Mouse (Mus musculus): ENCODE results near the gene Ifngr2. TPM values are rescaled to one million over a fixed set of nuclear protein-coding genes. Genes with fewer than 3 reads are reported as not detected.
"Not testable (repeated sequence)": the region's sequence is repeated elsewhere in the genome, so short reads cannot be mapped to it uniquely, and the experiment has no call there.

Ifngr2 gene
- polyA plus RNA-seq, 1 experiment from 2014 or later = 106 TPM

DNA sequence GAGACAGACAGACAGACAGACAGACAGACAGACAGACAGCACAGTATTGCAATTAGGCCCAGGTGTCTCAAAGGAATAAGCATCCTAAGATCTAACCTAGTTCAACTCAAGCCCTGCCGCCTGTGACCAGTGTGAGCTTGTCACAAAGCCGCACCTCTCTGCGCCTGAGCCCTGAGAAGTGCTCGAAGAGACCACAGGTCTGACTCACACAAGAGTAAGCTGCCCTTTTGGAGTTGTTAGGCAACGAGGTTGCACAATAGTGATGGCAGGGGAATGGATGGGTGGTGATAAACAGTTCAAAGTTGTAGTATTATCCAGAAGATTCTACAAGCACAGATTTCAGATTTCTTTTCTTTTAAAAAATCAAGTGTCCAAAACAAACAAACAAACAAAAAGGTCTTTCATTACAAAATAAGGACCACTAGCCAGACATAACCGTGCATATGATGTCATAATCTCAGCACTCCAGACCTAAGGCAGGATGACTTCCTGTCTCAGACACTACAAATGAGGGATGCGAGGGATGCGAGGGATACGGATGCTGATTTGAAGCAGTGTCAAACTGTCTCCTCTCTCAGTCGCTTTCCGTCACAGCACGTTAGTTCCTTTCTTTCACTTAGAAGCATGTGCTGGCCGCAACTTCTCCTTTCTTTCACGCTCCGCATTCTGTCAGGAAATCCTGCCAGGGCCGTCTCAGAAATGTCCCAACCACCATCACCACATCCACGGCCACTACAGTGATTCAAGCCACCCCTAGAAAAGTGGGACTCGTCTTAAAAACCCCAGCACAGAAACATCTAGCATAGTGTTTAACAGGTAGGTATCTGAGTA lies 24.2 kb upstream of the Ifngr2 start:
- H3K27me3 ChIP-seq (ENCODE audit: control insufficient read depth, insufficient read depth, low read length) = no peaks in the 10 kb centered on the region
- no peak for ATAC-seq (ENCODE audit: low FRiP score)
- WGBS = 60% methylated on average over 18 of the region's 18 CpGs
- H3K4me2 ChIP-seq (replicated peaks) = no peak overlapping the region
- H3K9ac ChIP-seq = no peak overlapping the region
- no peak overlapping the region for H3K27ac ChIP-seq
- DNase-seq (ENCODE audit: low spot score) = no peak
- no peak overlapping the region for H3K4me3 ChIP-seq (replicated peaks; ENCODE audit: low read length)
- no peaks in the 10 kb centered on the region for H3K4me1 ChIP-seq (replicated peaks; ENCODE audit: control insufficient read depth, insufficient read depth, low read length)
- no peaks in the 10 kb centered on the region for H3K9me3 ChIP-seq (ENCODE audit: control insufficient read depth, low read length)
- H3K36me3 ChIP-seq (replicated peaks; ENCODE audit: control insufficient read depth, insufficient read depth) = no peaks in the 10 kb centered on the region

DNA sequence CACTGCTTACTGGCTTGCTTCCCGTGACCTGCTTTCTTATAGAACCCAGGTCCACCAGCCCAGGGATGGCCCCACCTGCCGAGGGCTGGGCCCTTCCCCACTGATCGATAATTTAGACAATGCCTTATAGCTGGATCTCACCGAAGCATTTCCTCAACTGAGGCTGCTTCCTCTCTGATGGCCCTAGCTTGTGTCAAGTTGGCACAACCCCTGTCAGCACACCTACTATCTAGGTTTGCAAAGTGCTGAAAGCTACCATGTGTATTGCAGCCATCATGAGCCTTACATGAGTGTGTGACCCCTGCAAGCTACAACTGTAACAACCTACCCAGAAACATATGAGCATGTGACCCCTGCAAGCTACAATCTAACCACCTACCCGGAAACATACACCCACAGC lies 22.7 kb upstream of the Ifngr2 start:
- Histone ChIP-seq H3K4me1 (replicated peaks; ENCODE audit: control insufficient read depth, insufficient read depth, low read length) (no peaks in the 10 kb centered on the region), H3K27me3 (ENCODE audit: control insufficient read depth, insufficient read depth, low read length) (no peaks in the 10 kb centered on the region), H3K4me2 (replicated peaks) (no peak overlapping the region), H3K9me3 (ENCODE audit: control insufficient read depth, low read length) (no peaks in the 10 kb centered on the region), H3K9ac (no peak overlapping the region), H3K4me3 (replicated peaks; ENCODE audit: low read length) (no peak overlapping the region), H3K27ac (no peak overlapping the region), H3K36me3 (replicated peaks; ENCODE audit: control insufficient read depth, insufficient read depth) (no peaks in the 10 kb centered on the region)
- ATAC-seq (ENCODE audit: low FRiP score) (no peak), DNase-seq (ENCODE audit: low spot score) (no peak)
- 94% methylated on average over 5 of the region's 5 CpGs for whole genome bisulfite sequencing

DNA sequence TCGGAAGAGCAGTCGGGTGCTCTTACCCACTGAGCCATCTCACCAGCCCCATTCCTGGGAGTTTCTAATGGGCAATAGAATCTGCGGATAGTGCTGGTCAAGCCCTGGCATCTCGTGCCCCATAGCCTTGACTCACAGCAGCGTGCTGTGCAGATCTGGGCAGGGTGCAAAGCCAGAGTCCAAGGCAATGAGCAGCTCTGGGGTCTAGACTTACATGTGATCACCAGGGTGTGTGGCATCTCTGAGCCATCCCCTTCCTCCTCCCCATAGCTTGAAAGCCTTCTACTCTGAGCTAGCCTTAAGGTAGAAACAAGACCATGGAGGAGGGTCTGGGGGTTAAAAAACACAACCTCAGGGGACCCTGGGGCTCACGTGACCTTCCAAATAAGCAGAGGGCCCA lies 20.6 kb upstream of the Ifngr2 start:
- H3K9me3 ChIP-seq (ENCODE audit: control insufficient read depth, low read length) = no peaks in the 10 kb centered on the region
- H3K4me1 ChIP-seq (replicated peaks; ENCODE audit: control insufficient read depth, insufficient read depth, low read length) = no peaks in the 10 kb centered on the region
- H3K4me2 ChIP-seq (replicated peaks) = no peak overlapping the region
- H3K36me3 ChIP-seq (replicated peaks; ENCODE audit: control insufficient read depth, insufficient read depth) = no peaks in the 10 kb centered on the region
- ATAC-seq (ENCODE audit: low FRiP score) = no peak
- 96% methylated on average over 6 of the region's 6 CpGs for WGBS
- no peak for DNase-seq (ENCODE audit: low spot score)
- no peaks in the 10 kb centered on the region for H3K27me3 ChIP-seq (ENCODE audit: control insufficient read depth, insufficient read depth, low read length)
- no peak overlapping the region for H3K4me3 ChIP-seq (replicated peaks; ENCODE audit: low read length)
- no peak overlapping the region for H3K9ac ChIP-seq
- H3K27ac ChIP-seq = no peak overlapping the region

DNA sequence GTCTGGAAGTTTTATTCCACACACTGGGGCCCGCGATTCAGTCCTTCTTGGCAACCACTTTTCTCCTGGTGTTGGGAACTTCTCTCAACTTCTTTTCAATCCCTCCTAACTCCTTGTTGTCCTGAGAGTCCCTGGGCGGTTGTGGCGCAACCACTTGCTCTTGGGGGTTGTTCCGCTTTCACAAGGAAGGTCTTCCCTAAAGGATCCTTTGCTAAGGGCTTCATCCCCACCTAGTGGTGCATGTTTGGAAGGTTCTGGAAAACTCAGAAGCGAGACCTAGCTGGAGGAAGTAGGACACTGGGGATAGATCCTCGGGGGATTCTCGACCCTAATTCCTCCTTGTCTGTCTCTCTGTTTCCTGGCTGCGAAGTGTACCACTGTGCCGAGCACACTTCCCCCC lies 19.8 kb upstream of the Ifngr2 start:
- ATAC-seq (ENCODE audit: low FRiP score) (no peak), DNase-seq (ENCODE audit: low spot score) (no peak)
- no peak overlapping the region for H3K9ac ChIP-seq
- H3K4me2 ChIP-seq (replicated peaks) = no peak overlapping the region
- H3K27ac ChIP-seq = no peak overlapping the region
- no peaks in the 10 kb centered on the region for H3K4me1 ChIP-seq (replicated peaks; ENCODE audit: control insufficient read depth, insufficient read depth, low read length)
- H3K36me3 ChIP-seq (replicated peaks; ENCODE audit: control insufficient read depth, insufficient read depth) = no peaks in the 10 kb centered on the region
- H3K4me3 ChIP-seq (replicated peaks; ENCODE audit: low read length) = no peak overlapping the region
- WGBS = 79% methylated on average over 10 of the region's 10 CpGs
- no peaks in the 10 kb centered on the region for H3K9me3 ChIP-seq (ENCODE audit: control insufficient read depth, low read length)
- H3K27me3 ChIP-seq (ENCODE audit: control insufficient read depth, insufficient read depth, low read length) = no peaks in the 10 kb centered on the region

DNA sequence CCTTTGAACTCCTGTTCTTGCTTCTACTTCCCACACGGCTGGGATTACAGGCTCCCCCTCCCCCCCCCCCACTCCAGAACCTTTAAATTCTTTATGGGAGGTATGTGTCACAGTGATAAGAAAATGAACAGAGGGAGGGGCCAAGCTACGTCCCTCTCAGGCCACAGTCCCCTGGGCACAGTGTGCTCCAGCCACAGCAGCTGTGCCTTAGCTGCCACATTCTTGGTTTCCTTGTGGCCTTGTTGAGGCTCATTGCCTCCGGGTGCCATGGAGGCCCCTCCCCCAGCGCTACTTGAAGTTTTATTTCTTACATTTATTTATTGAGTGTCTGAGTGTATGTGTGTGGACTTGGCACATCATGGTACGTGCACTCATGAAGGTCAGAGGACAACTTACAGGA lies 19.4 kb upstream of the Ifngr2 start:
- DNase-seq (ENCODE audit: low spot score) (no peak), ATAC-seq (ENCODE audit: low FRiP score) (no peak)
- WGBS = 61% methylated on average over 5 of the region's 5 CpGs
- Histone ChIP-seq H3K27me3 (ENCODE audit: control insufficient read depth, insufficient read depth, low read length) (no peaks in the 10 kb centered on the region), H3K27ac (no peak overlapping the region), H3K4me3 (replicated peaks; ENCODE audit: low read length) (no peak overlapping the region), H3K9me3 (ENCODE audit: control insufficient read depth, low read length) (no peaks in the 10 kb centered on the region), H3K36me3 (replicated peaks; ENCODE audit: control insufficient read depth, insufficient read depth) (no peaks in the 10 kb centered on the region), H3K9ac (no peak overlapping the region), H3K4me2 (replicated peaks) (no peak overlapping the region), H3K4me1 (replicated peaks; ENCODE audit: control insufficient read depth, insufficient read depth, low read length) (no peaks in the 10 kb centered on the region)

DNA sequence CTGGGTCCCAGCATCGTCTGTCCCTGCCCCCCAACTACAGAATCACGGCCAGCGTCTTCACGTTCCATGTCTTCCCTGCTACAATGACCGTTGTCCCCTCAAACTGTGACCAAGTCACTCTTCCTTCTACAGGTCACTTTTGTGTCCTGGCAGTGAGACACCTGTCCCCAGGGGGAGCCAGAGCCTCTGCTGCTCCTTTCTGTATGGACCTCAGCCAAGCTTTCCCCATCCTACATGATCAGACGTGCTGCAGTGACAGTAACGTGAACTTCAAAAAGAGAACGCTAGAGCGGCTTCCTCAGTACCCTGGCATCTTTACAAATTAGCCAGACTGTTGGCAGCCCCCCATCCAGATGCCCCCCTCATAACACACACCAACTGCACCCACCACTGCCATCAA lies 18.3 kb upstream of the Ifngr2 start:
- H3K4me2 ChIP-seq (replicated peaks) = no peak overlapping the region
- no peak overlapping the region for H3K9ac ChIP-seq
- no peaks in the 10 kb centered on the region for H3K4me1 ChIP-seq (replicated peaks; ENCODE audit: control insufficient read depth, insufficient read depth, low read length)
- DNase-seq (ENCODE audit: low spot score) (no peak), ATAC-seq (ENCODE audit: low FRiP score) (no peak)
- H3K27ac ChIP-seq = no peak overlapping the region
- H3K27me3 ChIP-seq (ENCODE audit: control insufficient read depth, insufficient read depth, low read length) = no peaks in the 10 kb centered on the region
- H3K9me3 ChIP-seq (ENCODE audit: control insufficient read depth, low read length) = no peaks in the 10 kb centered on the region
- no peak overlapping the region for H3K4me3 ChIP-seq (replicated peaks; ENCODE audit: low read length)
- WGBS = 75% methylated on average over 9 of the region's 9 CpGs
- no peaks in the 10 kb centered on the region for H3K36me3 ChIP-seq (replicated peaks; ENCODE audit: control insufficient read depth, insufficient read depth)

DNA sequence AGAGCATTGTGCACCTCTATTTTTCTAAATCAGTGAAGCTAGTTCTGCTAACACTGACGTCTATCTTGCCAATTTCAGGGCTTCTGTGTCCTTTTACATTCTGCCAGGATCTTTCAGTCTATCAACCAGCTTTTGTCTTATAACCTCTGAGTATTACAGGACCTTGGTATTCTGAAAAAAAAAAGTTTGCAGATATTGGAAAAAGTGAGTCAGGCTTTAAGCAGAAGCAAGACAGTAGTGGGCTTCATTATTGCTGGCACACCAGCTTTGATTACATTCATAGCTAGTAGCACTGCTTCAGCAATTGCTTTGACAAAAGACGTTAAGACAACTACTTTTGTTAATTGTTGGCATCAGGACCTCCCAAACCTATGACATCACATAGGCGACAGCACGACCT lies 16.0 kb upstream of the Ifngr2 start:
- WGBS = 60% methylated on average over 4 of the region's 4 CpGs
- ATAC-seq (ENCODE audit: low FRiP score); H3K36me3 ChIP-seq (replicated peaks; ENCODE audit: control insufficient read depth, insufficient read depth); H3K9ac ChIP-seq; H3K27me3 ChIP-seq (ENCODE audit: control insufficient read depth, insufficient read depth, low read length); H3K4me3 ChIP-seq (replicated peaks; ENCODE audit: low read length); H3K4me1 ChIP-seq (replicated peaks; ENCODE audit: control insufficient read depth, insufficient read depth, low read length); H3K27ac ChIP-seq; H3K4me2 ChIP-seq (replicated peaks); H3K9me3 ChIP-seq (ENCODE audit: control insufficient read depth, low read length); DNase-seq (ENCODE audit: low spot score): not testable (repeated sequence)

DNA sequence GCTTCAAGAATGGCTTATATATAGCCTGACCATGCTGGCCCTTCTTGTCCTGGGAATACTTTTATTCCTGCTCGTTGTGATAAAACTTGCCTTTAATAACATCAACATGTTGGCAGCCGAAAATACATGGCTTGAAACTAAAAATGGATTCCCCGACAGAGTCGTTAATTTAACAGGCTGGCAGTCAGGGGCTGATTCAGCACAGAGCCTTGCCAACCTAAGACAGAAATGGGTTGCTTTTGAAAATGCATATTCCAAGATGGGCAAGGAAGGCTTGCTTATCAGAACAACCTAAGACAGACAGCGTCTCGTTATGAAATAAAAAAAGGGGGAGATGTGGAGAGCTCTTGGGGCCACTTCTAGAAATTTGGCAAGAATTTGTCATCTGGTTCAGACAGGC lies 15.0 kb upstream of the Ifngr2 start:
- no peaks in the 10 kb centered on the region for H3K9me3 ChIP-seq (ENCODE audit: control insufficient read depth, low read length)
- H3K27ac ChIP-seq = no peak overlapping the region
- H3K4me3 ChIP-seq (replicated peaks; ENCODE audit: low read length) = no peak overlapping the region
- no peak overlapping the region for H3K4me2 ChIP-seq (replicated peaks)
- 86% methylated on average over 6 of the region's 6 CpGs for WGBS
- DNase-seq (ENCODE audit: low spot score) = no peak
- H3K9ac ChIP-seq = no peak overlapping the region
- no peaks in the 10 kb centered on the region for H3K36me3 ChIP-seq (replicated peaks; ENCODE audit: control insufficient read depth, insufficient read depth)
- no peaks in the 10 kb centered on the region for H3K27me3 ChIP-seq (ENCODE audit: control insufficient read depth, insufficient read depth, low read length)
- no peak for ATAC-seq (ENCODE audit: low FRiP score)
- H3K4me1 ChIP-seq (replicated peaks; ENCODE audit: control insufficient read depth, insufficient read depth, low read length) = no peaks in the 10 kb centered on the region

DNA sequence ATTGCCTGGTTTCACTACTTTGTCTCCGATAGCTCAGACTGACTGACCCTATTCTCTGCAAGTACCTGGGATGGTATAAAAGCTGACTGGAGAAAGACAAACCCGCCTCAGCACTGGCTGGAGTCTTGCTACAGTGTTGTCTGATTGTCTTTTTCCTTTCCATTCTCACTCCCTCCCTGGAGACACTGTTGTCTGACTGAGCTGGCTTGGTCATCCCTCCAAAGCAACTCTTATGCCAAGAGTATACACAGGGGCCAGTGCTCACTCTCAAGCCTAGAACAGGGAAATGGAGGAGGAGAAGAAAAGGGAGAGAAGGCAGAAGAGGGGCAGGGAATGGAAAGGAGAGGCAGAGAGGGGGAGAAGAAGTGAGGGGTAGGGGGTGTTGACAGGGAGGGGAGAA lies 14.4 kb upstream of the Ifngr2 start:
- Histone ChIP-seq H3K27ac (no peak overlapping the region), H3K27me3 (ENCODE audit: control insufficient read depth, insufficient read depth, low read length) (no peaks in the 10 kb centered on the region), H3K4me1 (replicated peaks; ENCODE audit: control insufficient read depth, insufficient read depth, low read length) (no peaks in the 10 kb centered on the region), H3K4me3 (replicated peaks; ENCODE audit: low read length) (no peak overlapping the region), H3K9ac (no peak overlapping the region), H3K9me3 (ENCODE audit: control insufficient read depth, low read length) (no peaks in the 10 kb centered on the region), H3K4me2 (replicated peaks) (no peak overlapping the region), H3K36me3 (replicated peaks; ENCODE audit: control insufficient read depth, insufficient read depth) (no peaks in the 10 kb centered on the region)
- WGBS = 48% methylated on average over 2 of the region's 2 CpGs
- no peak for DNase-seq (ENCODE audit: low spot score)
- no peak for ATAC-seq (ENCODE audit: low FRiP score)

All from hindbrain, embryonic 14.5 days (tissue).